Mouse (Mus musculus): ENCODE measurements around the gene Arhgdia. TPM values are rescaled to one million over a fixed set of nuclear protein-coding genes. Genes with fewer than 3 reads are reported as not detected.

Gene Arhgdia
- polyA plus RNA-seq, 1 experiment = 146 TPM

- no peak overlapping the region for H3K27ac ChIP-seq (replicated peaks; ENCODE audit: low read depth, low read length)
- no peak overlapping the region for H3K4me3 ChIP-seq (ENCODE audit: insufficient read depth, low read depth, low read length)
- H3K4me1 ChIP-seq (ENCODE audit: control insufficient read depth, insufficient read depth, insufficient read length, low read length) = 0 out of 2 replicates have a peak, but pooled peaks cover 3% of the 10 kb centered on the region
Observed at GRCm38 (mm10) chr11:120538955-120539284, 42.5 kb downstream of the Arhgdia start.

- Histone ChIP-seq H3K4me1 (ENCODE audit: control insufficient read depth, insufficient read depth, insufficient read length, low read length) (0 out of 2 replicates have a peak, but pooled peaks cover 3% of the 10 kb centered on the region), H3K4me3 (ENCODE audit: insufficient read depth, low read depth, low read length) (no peak overlapping the region), H3K27ac (replicated peaks; ENCODE audit: low read depth, low read length) (no peak overlapping the region)
Observed at GRCm38 (mm10) chr11:120538485-120538884, 42.9 kb downstream of the Arhgdia start.

- Histone ChIP-seq H3K4me1 (ENCODE audit: control insufficient read depth, insufficient read depth, insufficient read length, low read length) (peaks cover 5% of the 10 kb centered on the region), H3K4me3 (ENCODE audit: insufficient read depth, low read depth, low read length) (no peak overlapping the region), H3K27ac (replicated peaks; ENCODE audit: low read depth, low read length) (no peak overlapping the region)
Observed at GRCm38 (mm10) chr11:120535804-120536203, 45.6 kb downstream of the Arhgdia start.

GRCm38 (mm10) chr11:120535145-120535544 lies 46.3 kb downstream of the Arhgdia start:
- Histone ChIP-seq H3K4me1 (ENCODE audit: control insufficient read depth, insufficient read depth, insufficient read length, low read length) (peaks cover 7% of the 10 kb centered on the region), H3K4me3 (ENCODE audit: insufficient read depth, low read depth, low read length) (no peak overlapping the region), H3K27ac (replicated peaks; ENCODE audit: low read depth, low read length) (no peak overlapping the region)

GRCm38 (mm10) chr11:120534093-120534492 lies 47.3 kb downstream of the Arhgdia start:
- no peak overlapping the region for H3K27ac ChIP-seq (replicated peaks; ENCODE audit: low read depth, low read length)
- H3K4me1 ChIP-seq (ENCODE audit: control insufficient read depth, insufficient read depth, insufficient read length, low read length) = peaks cover 7% of the 10 kb centered on the region
- no peak overlapping the region for H3K4me3 ChIP-seq (ENCODE audit: insufficient read depth, low read depth, low read length)

- Histone ChIP-seq H3K27ac (replicated peaks; ENCODE audit: low read depth, low read length) (no peak overlapping the region), H3K4me1 (ENCODE audit: control insufficient read depth, insufficient read depth, insufficient read length, low read length) (peaks cover 7% of the 10 kb centered on the region), H3K4me3 (ENCODE audit: insufficient read depth, low read depth, low read length) (no peak overlapping the region)
Observed at GRCm38 (mm10) chr11:120531646-120532045, 49.8 kb downstream of the Arhgdia start.

GRCm38 (mm10) chr11:120530085-120530964 lies 51.1 kb downstream of the Arhgdia start, which contains the start of gene Gcgr:
Gene Gcgr (plus strand): TSS chr11:120530699.
- no peak within 1 kb of the TSS for H3K27ac ChIP-seq (replicated peaks; ENCODE audit: low read depth, low read length)
- H3K4me1 ChIP-seq (ENCODE audit: control insufficient read depth, insufficient read depth, insufficient read length, low read length) = peaks cover 7% of the 10 kb centered on the region
- peak within 1 kb of the TSS; percentile 38 for H3K4me3 ChIP-seq (ENCODE audit: insufficient read depth, low read depth, low read length)

- no peak overlapping the region for H3K4me3 ChIP-seq (ENCODE audit: insufficient read depth, low read depth, low read length)
- no peak overlapping the region for H3K27ac ChIP-seq (replicated peaks; ENCODE audit: low read depth, low read length)
- H3K4me1 ChIP-seq (ENCODE audit: control insufficient read depth, insufficient read depth, insufficient read length, low read length) = peaks cover 7% of the 10 kb centered on the region
Observed at GRCm38 (mm10) chr11:120528903-120529302, 52.5 kb downstream of the Arhgdia start.

Other genes starting within 250 kb of the Arhgdia start
- gene Actg1, start 233.1 kb downstream of the Arhgdia start, polyA plus RNA-seq (2012; ENCODE audit: insufficient read depth, insufficient read length, missing spikeins) = 325 and 418 TPM in 2 replicates
- not detected in 2 replicates for gene Fscn2, start 220.1 kb downstream of the Arhgdia start, polyA plus RNA-seq (2012; ENCODE audit: insufficient read depth, insufficient read length, missing spikeins)
- 6.2 and 7.3 TPM in 2 replicates for gene Faap100, start 202.9 kb downstream of the Arhgdia start, polyA plus RNA-seq (2012; ENCODE audit: insufficient read depth, insufficient read length, missing spikeins)
- 27.2 and 35.9 TPM in 2 replicates for gene Nploc4, start 143.9 kb downstream of the Arhgdia start, polyA plus RNA-seq (2012; ENCODE audit: insufficient read depth, insufficient read length, missing spikeins)
- not detected in 2 replicates for gene Tspan10, start 139.0 kb downstream of the Arhgdia start, polyA plus RNA-seq (2012; ENCODE audit: insufficient read depth, insufficient read length, missing spikeins)
- gene Pde6g, start 128.1 kb downstream of the Arhgdia start, polyA plus RNA-seq (2012; ENCODE audit: insufficient read depth, insufficient read length, missing spikeins) = not detected in 2 replicates
- 58.7 and 70.2 TPM in 2 replicates for gene Oxld1, start 123.6 kb downstream of the Arhgdia start, polyA plus RNA-seq (2012; ENCODE audit: insufficient read depth, insufficient read length, missing spikeins)
- gene Ccdc137, start 123.5 kb downstream of the Arhgdia start, polyA plus RNA-seq (2012; ENCODE audit: insufficient read depth, insufficient read length, missing spikeins) = 5.7 and 8.6 TPM in 2 replicates
- gene Arl16, start 114.0 kb downstream of the Arhgdia start, polyA plus RNA-seq (2012; ENCODE audit: insufficient read depth, insufficient read length, missing spikeins) = 11.4 and 20.4 TPM in 2 replicates
- gene Mrpl12, start 97.0 kb downstream of the Arhgdia start, polyA plus RNA-seq (2012; ENCODE audit: insufficient read depth, insufficient read length, missing spikeins) = 278 and 304 TPM in 2 replicates
- 32.9 and 33.9 TPM in 2 replicates for gene Slc25a10, start 89.8 kb downstream of the Arhgdia start, polyA plus RNA-seq (2012; ENCODE audit: insufficient read depth, insufficient read length, missing spikeins)
- not detected in 2 replicates for gene Gcgr, start 50.9 kb downstream of the Arhgdia start, polyA plus RNA-seq (2012; ENCODE audit: insufficient read depth, insufficient read length, missing spikeins)
- 24.6 and 28.0 TPM in 2 replicates for gene Mcrip1, start 31.9 kb downstream of the Arhgdia start, polyA plus RNA-seq (2012; ENCODE audit: insufficient read depth, insufficient read length, missing spikeins)
- gene Ppp1r27, start 30.5 kb downstream of the Arhgdia start, polyA plus RNA-seq (2012; ENCODE audit: insufficient read depth, insufficient read length, missing spikeins) = 4.1 and 5.5 TPM in 2 replicates
- gene P4hb, start 8.4 kb downstream of the Arhgdia start, polyA plus RNA-seq (2012; ENCODE audit: insufficient read depth, insufficient read length, missing spikeins) = 95.0 and 97.3 TPM in 2 replicates
- 49.2 and 58.8 TPM in 2 replicates for gene Alyref, start 16.7 kb upstream of the Arhgdia start, polyA plus RNA-seq (2012; ENCODE audit: insufficient read depth, insufficient read length, missing spikeins)
- gene Anapc11, start 16.8 kb upstream of the Arhgdia start, polyA plus RNA-seq (2012; ENCODE audit: insufficient read depth, insufficient read length, missing spikeins) = 54.9 and 59.1 TPM in 2 replicates
- not detected in 2 replicates for gene Npb, start 26.9 kb upstream of the Arhgdia start, polyA plus RNA-seq (2012; ENCODE audit: insufficient read depth, insufficient read length, missing spikeins)
- 104 and 131 TPM in 2 replicates for gene Pcyt2, start 36.3 kb upstream of the Arhgdia start, polyA plus RNA-seq (2012; ENCODE audit: insufficient read depth, insufficient read length, missing spikeins)
- gene Sirt7, start 43.6 kb upstream of the Arhgdia start, polyA plus RNA-seq (2012; ENCODE audit: insufficient read depth, insufficient read length, missing spikeins) = 5.8 and 10.5 TPM in 2 replicates
- 10.4 and 13.3 TPM in 2 replicates for gene Mafg, start 52.0 kb upstream of the Arhgdia start, polyA plus RNA-seq (2012; ENCODE audit: insufficient read depth, insufficient read length, missing spikeins)
- gene Pycr1, start 62.1 kb upstream of the Arhgdia start, polyA plus RNA-seq (2012; ENCODE audit: insufficient read depth, insufficient read length, missing spikeins) = 1.0 and 1.3 TPM in 2 replicates
- gene Myadml2, start 66.5 kb upstream of the Arhgdia start, polyA plus RNA-seq (2012; ENCODE audit: insufficient read depth, insufficient read length, missing spikeins) = 2.7 and 3.8 TPM in 2 replicates
- gene Notum, start 79.6 kb upstream of the Arhgdia start, polyA plus RNA-seq (2012; ENCODE audit: insufficient read depth, insufficient read length, missing spikeins) = not detected in 2 replicates
- gene Aspscr1, start 91.3 kb upstream of the Arhgdia start, polyA plus RNA-seq (2012; ENCODE audit: insufficient read depth, insufficient read length, missing spikeins) = 33.3 and 33.7 TPM in 2 replicates
- 66.6 and 68.4 TPM in 2 replicates for gene Cenpx, start 132.1 kb upstream of the Arhgdia start, polyA plus RNA-seq (2012; ENCODE audit: insufficient read depth, insufficient read length, missing spikeins)
- 3.0 and 6.2 TPM in 2 replicates for gene Lrrc45, start 132.3 kb upstream of the Arhgdia start, polyA plus RNA-seq (2012; ENCODE audit: insufficient read depth, insufficient read length, missing spikeins)
- gene Rac3, start 139.8 kb upstream of the Arhgdia start, polyA plus RNA-seq (2012; ENCODE audit: insufficient read depth, insufficient read length, missing spikeins) = 1.9 and 2.5 TPM in 2 replicates
- 9.4 and 15.5 TPM in 2 replicates for gene Dcxr, start 145.7 kb upstream of the Arhgdia start, polyA plus RNA-seq (2012; ENCODE audit: insufficient read depth, insufficient read length, missing spikeins)
- gene Cbr2, start 150.5 kb upstream of the Arhgdia start, polyA plus RNA-seq (2012; ENCODE audit: insufficient read depth, insufficient read length, missing spikeins) = 20.9 and 26.0 TPM in 2 replicates
- 14.9 and 15.4 TPM in 2 replicates for gene Hmga1b, start 181.2 kb upstream of the Arhgdia start, polyA plus RNA-seq (2012; ENCODE audit: insufficient read depth, insufficient read length, missing spikeins)
- gene Rfng, start 202.6 kb upstream of the Arhgdia start, polyA plus RNA-seq (2012; ENCODE audit: insufficient read depth, insufficient read length, missing spikeins) = 14.0 and 15.1 TPM in 2 replicates
- gene Gps1, start 202.6 kb upstream of the Arhgdia start, polyA plus RNA-seq (2012; ENCODE audit: insufficient read depth, insufficient read length, missing spikeins) = 48.9 and 60.0 TPM in 2 replicates
- gene Dus1l, start 214.8 kb upstream of the Arhgdia start, polyA plus RNA-seq (2012; ENCODE audit: insufficient read depth, insufficient read length, missing spikeins) = 20.1 and 31.0 TPM in 2 replicates
- gene Fasn, start 242.9 kb upstream of the Arhgdia start, polyA plus RNA-seq (2012; ENCODE audit: insufficient read depth, insufficient read length, missing spikeins) = 5,806 and 7,060 TPM in 2 replicates

Measured in brown adipose tissue, adult 24 weeks (tissue).